Mouse (Mus musculus) adrenal gland, postnatal 36 days (tissue): ENCODE measurements around the gene Rpp25l. TPM values are rescaled to one million over a fixed set of nuclear protein-coding genes. Genes with fewer than 3 reads are reported as not detected.

Source experiments
- DNase-seq, 2 experiments: peaks; one replicate each; pipeline ENCODE4 v3.0.0; 2021; ENCODE audit warnings: mixed read lengths in 1 of 2
- total RNA-seq, 2 experiments: library from RNA; stranded (reverse); gene quantifications; 2 replicates each; pipeline ENCODE4 v1.2.3; 2021

Gene Rpp25l
- total RNA-seq, 2 experiments from 2014 or later, result 39.2 to 42.6 TPM

- DNase-seq, result no peak
These were observed 42.5 kb downstream of the Rpp25l start for GRCm38 (mm10) chr4:41670836-41671235.

- peak; percentile 22 to 49 for DNase-seq
These were observed 46.7 kb downstream of the Rpp25l start for GRCm38 (mm10) chr4:41666646-41667045.

GRCm38 (mm10) chr4:41665009-41665675, 48.2 kb downstream of the Rpp25l start:
- peak; percentile 63 to 76 for DNase-seq

- peak; percentile 12 to 45 for DNase-seq
These were observed 48.8 kb downstream of the Rpp25l start for GRCm38 (mm10) chr4:41664533-41664932.

- DNase-seq, result no peak
These were observed 49.7 kb downstream of the Rpp25l start for GRCm38 (mm10) chr4:41663614-41664013.

GRCm38 (mm10) chr4:41662723-41663122, 50.6 kb downstream of the Rpp25l start:
- DNase-seq, result no peak

Other genes starting within 250 kb of the Rpp25l start
- 1 to 10 TPM; 1.4 to 2.1 TPM for gene Kif24, start 248.6 kb downstream of the Rpp25l start, total RNA-seq
- 10 to 100 TPM; 22.9 to 37.8 TPM for gene Nudt2, start 248.4 kb downstream of the Rpp25l start, total RNA-seq
- 10 to 100 TPM in 1 of 2 experiments, 1 to 10 TPM in 1; 8.4 to 14.8 TPM for gene AI464131, start 210.5 kb downstream of the Rpp25l start, total RNA-seq
- gene 1110017D15Rik, start 196.2 kb downstream of the Rpp25l start, total RNA-seq, result 1 to 10 TPM in 1 of 2 experiments, not detected in 1; 1.3 TPM
- gene Fam219a, start 144.0 kb downstream of the Rpp25l start, total RNA-seq, result 10 to 100 TPM; 14.7 to 20.5 TPM
- gene Dnaic1, start 143.8 kb downstream of the Rpp25l start, total RNA-seq, result not detected
- gene Enho, start 73.2 kb downstream of the Rpp25l start, total RNA-seq, result 1 to 10 TPM; 2.8 to 3.5 TPM
- gene Cntfr, start 16.4 kb downstream of the Rpp25l start, total RNA-seq, result 10 to 100 TPM; 39.3 to 40.3 TPM
- gene Il11ra1, start 13.5 kb downstream of the Rpp25l start, total RNA-seq, result 10 to 100 TPM; 79.1 to 85.0 TPM
- 100 to 1,000 TPM; 103 to 123 TPM for gene Dctn3, start 9.6 kb upstream of the Rpp25l start, total RNA-seq
- not detected for gene Arid3c, start 17.6 kb upstream of the Rpp25l start, total RNA-seq
- gene Galt, start 41.7 kb upstream of the Rpp25l start, total RNA-seq, result 10 to 100 TPM; 32.1 to 45.6 TPM
- 10 to 100 TPM; 77.4 to 80.1 TPM for gene Sigmar1, start 42.6 kb upstream of the Rpp25l start, total RNA-seq
- 10 to 100 TPM; 33.9 to 46.8 TPM for gene Ccl27a, start 60.7 kb upstream of the Rpp25l start, total RNA-seq
- not detected for gene Gm21541, start 190.1 kb upstream of the Rpp25l start, total RNA-seq
- 1 to 10 TPM; 2.9 to 3.3 TPM for gene Gm20878, start 228.0 kb upstream of the Rpp25l start, total RNA-seq